In the genomic region with DNA sequence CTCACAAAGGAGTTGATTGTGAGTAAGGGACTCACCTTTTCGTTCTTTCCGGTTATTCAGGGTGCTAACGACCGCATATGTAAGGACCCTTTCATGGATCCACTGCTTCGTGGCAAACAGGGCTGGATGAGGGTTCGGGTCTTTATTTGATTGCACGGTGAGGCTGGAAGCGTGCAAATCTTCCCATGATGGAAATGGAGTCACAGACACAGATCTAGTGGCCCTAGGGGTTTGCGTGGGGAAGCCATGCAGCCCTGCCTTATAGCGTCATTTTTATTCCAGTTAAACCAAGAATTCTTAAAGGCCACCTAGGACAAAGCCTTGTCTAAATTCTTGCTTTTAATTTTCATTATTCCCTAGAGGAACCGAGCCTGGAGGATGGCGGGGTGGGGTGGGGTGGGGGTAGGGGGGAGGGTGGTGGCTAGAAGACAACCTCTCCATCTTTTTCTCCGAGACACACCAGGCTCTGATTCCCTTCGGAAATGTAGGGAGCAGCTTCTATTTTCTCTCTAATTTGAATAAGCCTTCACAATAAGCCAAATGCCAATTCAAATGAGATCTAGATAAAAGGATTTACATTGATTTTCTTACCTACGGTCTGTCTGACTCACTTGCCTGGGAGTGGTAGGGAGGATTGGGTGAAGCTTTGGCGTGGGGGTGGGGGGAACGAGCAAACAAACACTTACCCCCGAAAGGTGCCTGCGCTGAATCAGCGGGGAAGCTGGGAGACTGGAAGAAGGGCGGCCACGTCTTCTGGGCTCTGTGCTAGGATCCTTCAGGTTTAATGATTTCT, we compare ENCODE assay signal across 8 mouse cellular contexts. TPM values are rescaled to one million over a fixed set of nuclear protein-coding genes. Genes with fewer than 3 reads are reported as not detected.
A peak's percentile ranks its signal among the peaks of the same experiment; 100 is the strongest.
DNase-seq lines count a peak whose midpoint lies in the region; ATAC-seq and TF ChIP-seq lines count a peak whose summit lies in the region.

No protein-coding gene starts in this region.

- H3K27ac ChIP-seq in liver, embryonic 11.5 days (ENCODE audit: low read depth, low read length), result no peak overlapping the region
- no peak overlapping the region for H3K27ac ChIP-seq in liver, postnatal 0 days (ENCODE audit: low read depth)
- no peak overlapping the region for H3K27ac ChIP-seq in embryonic facial prominence, embryonic 14.5 days (replicated peaks; ENCODE audit: low read depth, low read length)
- peak overlapping the region; percentile 57 for H3K27ac ChIP-seq in hindbrain, embryonic 14.5 days
- H3K27ac ChIP-seq in neural tube, embryonic 15.5 days (replicated peaks), result no peak overlapping the region

- no peaks in the 10 kb centered on the region for H3K9me3 ChIP-seq in liver, embryonic 11.5 days (ENCODE audit: control insufficient read depth, low read length)
- H3K9me3 ChIP-seq in liver, postnatal 0 days (ENCODE audit: low read length), result no peaks in the 10 kb centered on the region
- no peaks in the 10 kb centered on the region for H3K9me3 ChIP-seq in embryonic facial prominence, embryonic 14.5 days (ENCODE audit: control insufficient read depth, low read length)
- H3K9me3 ChIP-seq in hindbrain, embryonic 14.5 days (ENCODE audit: control insufficient read depth, low read length), result no peaks in the 10 kb centered on the region
- H3K9me3 ChIP-seq in neural tube, embryonic 15.5 days (replicated peaks), result no peaks in the 10 kb centered on the region

- no peaks in the 10 kb centered on the region; the same call in 1 of the 2 replicates for H3K27me3 ChIP-seq in liver, embryonic 11.5 days (replicated peaks; ENCODE audit: control insufficient read depth, insufficient read depth, low read length)
- no peaks in the 10 kb centered on the region; the same call in 1 of the 2 replicates for H3K27me3 ChIP-seq in liver, postnatal 0 days (ENCODE audit: insufficient read depth, low read length)
- H3K27me3 ChIP-seq in embryonic facial prominence, embryonic 14.5 days (replicated peaks; ENCODE audit: control insufficient read depth, insufficient read depth, low read length), result no peaks in the 10 kb centered on the region
- H3K27me3 ChIP-seq in hindbrain, embryonic 14.5 days (ENCODE audit: control insufficient read depth, insufficient read depth, low read length), result no peaks in the 10 kb centered on the region
- H3K27me3 ChIP-seq in neural tube, embryonic 15.5 days (replicated peaks), result no peaks in the 10 kb centered on the region

- H3K4me3 ChIP-seq in liver, embryonic 11.5 days (ENCODE audit: low read depth, low read length), result no peak overlapping the region
- H3K4me3 ChIP-seq in liver, postnatal 0 days (ENCODE audit: low read depth, low read length), result no peak overlapping the region
- 0 out of 2 replicates have a peak overlapping the region, but pooled peaks have one; percentile 10 for H3K4me3 ChIP-seq in embryonic facial prominence, embryonic 14.5 days (ENCODE audit: low read depth, low read length)
- peak overlapping the region; percentile 1; the same call in 1 of the 2 replicates for H3K4me3 ChIP-seq in hindbrain, embryonic 14.5 days (replicated peaks; ENCODE audit: low read length)
- peak overlapping the region; percentile 10 for H3K4me3 ChIP-seq in neural tube, embryonic 15.5 days (replicated peaks)

- 0 out of 2 replicates have a peak overlapping the region, but pooled peaks have one; percentile 14 for H3K4me2 ChIP-seq in liver, embryonic 11.5 days
- H3K4me2 ChIP-seq in liver, postnatal 0 days (ENCODE audit: low read depth, low read length), result no peak overlapping the region
- H3K4me2 ChIP-seq in embryonic facial prominence, embryonic 14.5 days (ENCODE audit: low read depth, low read length), result peak overlapping the region; percentile 38
- peak overlapping the region; percentile 47 for H3K4me2 ChIP-seq in hindbrain, embryonic 14.5 days (replicated peaks)
- H3K4me2 ChIP-seq in neural tube, embryonic 15.5 days, result peak overlapping the region; percentile 50

- no peak for ATAC-seq in liver, embryonic 11.5 days (replicated peaks; ENCODE audit: low FRiP score)
- no peak for ATAC-seq in liver, postnatal 0 days
- ATAC-seq in embryonic facial prominence, embryonic 14.5 days (ENCODE audit: low read depth), result no peak
- 0 out of 2 replicates have a peak, but pooled peaks have one; percentile 31 for ATAC-seq in hindbrain, embryonic 14.5 days (ENCODE audit: low FRiP score)
- ATAC-seq in neural tube, embryonic 15.5 days (ENCODE audit: low FRiP score), result peak; percentile 47

- WGBS in liver, embryonic 11.5 days, result 23% methylated on average over 22 of the region's 22 CpGs
- WGBS in liver, postnatal 0 days (ENCODE audit: insufficient replicate concordance), result 26% methylated on average over 22 of the region's 22 CpGs
- 17% methylated on average over 22 of the region's 22 CpGs for WGBS in embryonic facial prominence, embryonic 14.5 days
- WGBS in hindbrain, embryonic 14.5 days, result 20% methylated on average over 22 of the region's 22 CpGs
- WGBS in neural tube, embryonic 15.5 days, result 19% methylated on average over 22 of the region's 22 CpGs

- no peak for TF ChIP-seq CTCF in liver, postnatal 0 days (IDR thresholded peaks at IDR 0.05; ENCODE audit: low read depth)

- no peaks in the 10 kb centered on the region for H3K36me3 ChIP-seq in liver, embryonic 11.5 days (ENCODE audit: control insufficient read depth, insufficient read depth, low read length)
- H3K36me3 ChIP-seq in liver, postnatal 0 days (replicated peaks; ENCODE audit: insufficient read depth, low read length), result no peaks in the 10 kb centered on the region
- H3K36me3 ChIP-seq in embryonic facial prominence, embryonic 14.5 days (ENCODE audit: control insufficient read depth, insufficient read depth, low read length), result no peaks in the 10 kb centered on the region
- H3K36me3 ChIP-seq in hindbrain, embryonic 14.5 days (replicated peaks; ENCODE audit: control insufficient read depth, insufficient read depth), result no peaks in the 10 kb centered on the region
- H3K36me3 ChIP-seq in neural tube, embryonic 15.5 days, result no peaks in the 10 kb centered on the region

- DNase-seq in liver, embryonic 11.5 days (ENCODE audit: low spot score), result no peak
- DNase-seq in liver, postnatal 0 days, result no peak
- no peak for DNase-seq in embryonic facial prominence, embryonic 14.5 days (ENCODE audit: low spot score)
- no peak for DNase-seq in hindbrain, embryonic 14.5 days (ENCODE audit: low spot score)
- DNase-seq in thymus, adult 18-20 months, result no peak
- DNase-seq in lung, adult 18-20 months, result no peak
- DNase-seq in MN1 (ENCODE audit: low spot score), result no peak

- no peaks in the 10 kb centered on the region for H3K4me1 ChIP-seq in liver, embryonic 11.5 days (replicated peaks; ENCODE audit: control insufficient read depth, insufficient read depth, low read length)
- H3K4me1 ChIP-seq in liver, postnatal 0 days (ENCODE audit: insufficient read depth), result no peaks in the 10 kb centered on the region
- peaks cover 11% of the 10 kb centered on the region; the same call in 1 of the 2 replicates for H3K4me1 ChIP-seq in embryonic facial prominence, embryonic 14.5 days (ENCODE audit: control insufficient read depth, insufficient read depth, low read length)
- peaks cover 16% of the 10 kb centered on the region; the same call in 1 of the 2 replicates for H3K4me1 ChIP-seq in hindbrain, embryonic 14.5 days (replicated peaks; ENCODE audit: control insufficient read depth, insufficient read depth, low read length)
- H3K4me1 ChIP-seq in neural tube, embryonic 15.5 days, result peaks cover 9% of the 10 kb centered on the region

- no peak for TF ChIP-seq EP300 in liver, postnatal 0 days (IDR thresholded peaks at IDR 0.05; ENCODE audit: low read depth)

- no peak overlapping the region for H3K9ac ChIP-seq in liver, embryonic 11.5 days (ENCODE audit: low read depth, low read length)
- no peak overlapping the region for H3K9ac ChIP-seq in liver, postnatal 0 days (replicated peaks)
- H3K9ac ChIP-seq in embryonic facial prominence, embryonic 14.5 days (ENCODE audit: low read depth, low read length), result peak overlapping the region; percentile 7; the same call in 1 of the 2 replicates
- peak overlapping the region; percentile 50 for H3K9ac ChIP-seq in hindbrain, embryonic 14.5 days
- no peak overlapping the region for H3K9ac ChIP-seq in neural tube, embryonic 15.5 days (replicated peaks)

RNA-seq across cellular contexts. Expression of a gene that starts 0.7 kb away (rescaled TPM):
- 0.09 and 0.14 TPM in 2 replicates for polyA plus RNA-seq in liver, embryonic 11.5 days (2014; fragmentation: Nextera tagmentation; extraction: Ambion mirVana)
- 0.05 TPM in 1 of 2 replicates, not detected in the other for polyA plus RNA-seq in liver, postnatal 0 days (2015; fragmentation: Nextera tagmentation; extraction: Ambion mirVana)
- 0.41 and 0.64 TPM in 2 replicates for polyA plus RNA-seq in embryonic facial prominence, embryonic 14.5 days (2014; fragmentation: Nextera tagmentation; extraction: Ambion mirVana)
- 0.35 and 0.63 TPM in 2 replicates for polyA plus RNA-seq in hindbrain, embryonic 14.5 days (2014; fragmentation: Nextera tagmentation; extraction: Ambion mirVana)
- polyA plus RNA-seq in neural tube, embryonic 15.5 days (2015; fragmentation: Nextera tagmentation; extraction: Ambion mirVana), result 0.54 and 0.78 TPM in 2 replicates

RNA-seq across cellular contexts. Expression of a gene that starts 37.0 kb away (rescaled TPM):
- 184 and 197 TPM in 2 replicates for polyA plus RNA-seq in liver, embryonic 11.5 days (2014; fragmentation: Nextera tagmentation; extraction: Ambion mirVana)
- polyA plus RNA-seq in liver, postnatal 0 days (2015; fragmentation: Nextera tagmentation; extraction: Ambion mirVana), result 88.8 and 102 TPM in 2 replicates
- polyA plus RNA-seq in embryonic facial prominence, embryonic 14.5 days (2014; fragmentation: Nextera tagmentation; extraction: Ambion mirVana), result 122 and 131 TPM in 2 replicates
- polyA plus RNA-seq in hindbrain, embryonic 14.5 days (2014; fragmentation: Nextera tagmentation; extraction: Ambion mirVana), result 153 and 159 TPM in 2 replicates
- polyA plus RNA-seq in neural tube, embryonic 15.5 days (2015; fragmentation: Nextera tagmentation; extraction: Ambion mirVana), result 160 and 161 TPM in 2 replicates

RNA-seq across cellular contexts. Expression of a gene that starts 37.0 kb away (rescaled TPM):
- polyA plus RNA-seq in liver, embryonic 11.5 days (2014; fragmentation: Nextera tagmentation; extraction: Ambion mirVana), result 694 and 775 TPM in 2 replicates
- polyA plus RNA-seq in liver, postnatal 0 days (2015; fragmentation: Nextera tagmentation; extraction: Ambion mirVana), result 352 and 364 TPM in 2 replicates
- polyA plus RNA-seq in embryonic facial prominence, embryonic 14.5 days (2014; fragmentation: Nextera tagmentation; extraction: Ambion mirVana), result 733 and 744 TPM in 2 replicates
- polyA plus RNA-seq in hindbrain, embryonic 14.5 days (2014; fragmentation: Nextera tagmentation; extraction: Ambion mirVana), result 487 and 490 TPM in 2 replicates
- polyA plus RNA-seq in neural tube, embryonic 15.5 days (2015; fragmentation: Nextera tagmentation; extraction: Ambion mirVana), result 484 and 500 TPM in 2 replicates

RNA-seq across cellular contexts. Expression of a gene that starts 59.4 kb away (rescaled TPM):
- polyA plus RNA-seq in liver, embryonic 11.5 days (2014; fragmentation: Nextera tagmentation; extraction: Ambion mirVana), result 3.8 TPM in 2 replicates
- polyA plus RNA-seq in liver, postnatal 0 days (2015; fragmentation: Nextera tagmentation; extraction: Ambion mirVana), result 0.25 and 0.54 TPM in 2 replicates
- 25.7 and 30.6 TPM in 2 replicates for polyA plus RNA-seq in embryonic facial prominence, embryonic 14.5 days (2014; fragmentation: Nextera tagmentation; extraction: Ambion mirVana)
- polyA plus RNA-seq in hindbrain, embryonic 14.5 days (2014; fragmentation: Nextera tagmentation; extraction: Ambion mirVana), result 34.9 and 37.5 TPM in 2 replicates
- polyA plus RNA-seq in neural tube, embryonic 15.5 days (2015; fragmentation: Nextera tagmentation; extraction: Ambion mirVana), result 24.8 and 31.3 TPM in 2 replicates

Comparison
In these comparisons a context has a peak if more than half of its experiments do, and no peak if none do; other contexts are left out.
1. ATAC-seq: peak in hindbrain, embryonic 14.5 days (single experiment) and neural tube, embryonic 15.5 days (single experiment); none in liver, embryonic 11.5 days (single experiment), liver, postnatal 0 days (single experiment) and embryonic facial prominence, embryonic 14.5 days (single experiment).
2. H3K4me3 ChIP-seq: peak in embryonic facial prominence, embryonic 14.5 days (single experiment), hindbrain, embryonic 14.5 days (single experiment) and neural tube, embryonic 15.5 days (single experiment); none in liver, embryonic 11.5 days (single experiment) and liver, postnatal 0 days (single experiment).
3. H3K9ac ChIP-seq: peak in embryonic facial prominence, embryonic 14.5 days (single experiment) and hindbrain, embryonic 14.5 days (single experiment); none in liver, embryonic 11.5 days (single experiment), liver, postnatal 0 days (single experiment) and neural tube, embryonic 15.5 days (single experiment).